9 mouse cellular contexts compared by ENCODE assay signal in genomic region chr19:46524152-46524544, GRCm38 (mm10). TPM values are rescaled to one million over a fixed set of nuclear protein-coding genes. Genes with fewer than 3 reads are reported as not detected.
DNase-seq lines count a peak whose midpoint lies in the region; ATAC-seq lines count a peak whose summit lies in the region.
"Had no signal": no experiment of that assay in that cellular context is flagged by ENCODE, and none has a peak within 500 bp of the region (broad histone marks: within the 10 kb centered on the region; RNA-seq: fewer than 3 reads in every experiment).

No protein-coding gene starts in this region.

- no peak for DNase-seq in heart, adult 8-10 months (ENCODE audit: low spot score)
- DNase-seq in R1 (ENCODE audit: low read depth, low spot score) = peak; percentile 45
- DNase-seq in midbrain, embryonic 11.5 days (ENCODE audit: low spot score, missing footprints) = no peak
- DNase-seq in frontal cortex, postnatal 25 days (ENCODE audit: low spot score in 2 of 2) = no peak
- DNase-seq in frontal cortex, postnatal 10 days (ENCODE audit: low spot score in 2 of 2) = no peak

- H3K27ac ChIP-seq in heart, embryonic 14.5 days (replicated peaks in 1 of 2; ENCODE audit: control insufficient read depth in 1 of 2, insufficient read depth in 1 of 2, low read depth in 2 of 2, low read length in 2 of 2) = peak overlapping the region; percentile 72 to 75
- peak overlapping the region; percentile 86 for H3K27ac ChIP-seq in hindbrain, embryonic 12.5 days
- peak overlapping the region; percentile 74 for H3K27ac ChIP-seq in midbrain, embryonic 11.5 days (ENCODE audit: low read depth, low read length)

- peak overlapping the region; percentile 64 for H3K4me2 ChIP-seq in heart, embryonic 14.5 days (ENCODE audit: low read length)
- H3K4me2 ChIP-seq in hindbrain, embryonic 12.5 days (replicated peaks) = peak overlapping the region; percentile 48
- peak overlapping the region; percentile 47 for H3K4me2 ChIP-seq in midbrain, embryonic 11.5 days

- no peaks in the 10 kb centered on the region for H3K36me3 ChIP-seq in heart, embryonic 14.5 days (ENCODE audit: control insufficient read depth, insufficient read depth, low read length)
- H3K36me3 ChIP-seq in hindbrain, embryonic 12.5 days = no peaks in the 10 kb centered on the region
- H3K36me3 ChIP-seq in midbrain, embryonic 11.5 days (ENCODE audit: control insufficient read depth, insufficient read depth, low read length) = no peaks in the 10 kb centered on the region
- H3K36me3 ChIP-seq: G1E had no signal

- ATAC-seq in heart, embryonic 14.5 days (ENCODE audit: insufficient number of reproducible peaks, insufficient read depth, low FRiP score, low read depth) = no peak
- no peak for ATAC-seq in hindbrain, embryonic 12.5 days (ENCODE audit: low FRiP score)
- peak; percentile 12 for ATAC-seq in midbrain, embryonic 11.5 days (ENCODE audit: low FRiP score)
- no peak for ATAC-seq in erythroid progenitor cell, adult 5-6 weeks (replicated peaks; ENCODE audit: low FRiP score, poor library complexity, severe bottlenecking)

- H3K4me3 ChIP-seq in heart, embryonic 14.5 days (ENCODE audit: control insufficient read depth in 1 of 2, insufficient read depth in 1 of 2, low read depth in 1 of 2, low read length in 2 of 2) = peak overlapping the region; percentile 16 to 34
- peak overlapping the region; percentile 18 for H3K4me3 ChIP-seq in hindbrain, embryonic 12.5 days
- peak overlapping the region; percentile 2; the same call in 1 of the 2 replicates for H3K4me3 ChIP-seq in midbrain, embryonic 11.5 days (ENCODE audit: low read depth, low read length)

- peaks cover 53 to 72% of the 10 kb centered on the region in 2 experiments for H3K4me1 ChIP-seq in heart, embryonic 14.5 days (ENCODE audit: control insufficient read depth in 2 of 2, insufficient read depth in 2 of 2, low read length in 2 of 2)
- peaks cover 69% of the 10 kb centered on the region for H3K4me1 ChIP-seq in hindbrain, embryonic 12.5 days
- H3K4me1 ChIP-seq in midbrain, embryonic 11.5 days (ENCODE audit: control insufficient read depth, insufficient read depth, low read length) = peaks cover 60% of the 10 kb centered on the region

- H3K9ac ChIP-seq in heart, embryonic 14.5 days (ENCODE audit: low read length) = peak overlapping the region; percentile 57
- peak overlapping the region; percentile 41 for H3K9ac ChIP-seq in hindbrain, embryonic 12.5 days
- peak overlapping the region; percentile 17; the same call in 1 of the 2 replicates for H3K9ac ChIP-seq in midbrain, embryonic 11.5 days (ENCODE audit: low read length)

- WGBS in heart, embryonic 14.5 days = 7% methylated on average over 6 of the region's 6 CpGs
- 6% methylated on average over 6 of the region's 6 CpGs for WGBS in hindbrain, embryonic 12.5 days
- 4% methylated on average over 6 of the region's 6 CpGs for WGBS in midbrain, embryonic 11.5 days

- no peaks in the 10 kb centered on the region for H3K27me3 ChIP-seq in heart, embryonic 14.5 days (ENCODE audit: control insufficient read depth, insufficient read depth, low read length)
- H3K27me3 ChIP-seq in hindbrain, embryonic 12.5 days = no peaks in the 10 kb centered on the region
- no peaks in the 10 kb centered on the region for H3K27me3 ChIP-seq in midbrain, embryonic 11.5 days (ENCODE audit: control insufficient read depth, insufficient read depth, low read length)

- H3K9me3 ChIP-seq in heart, embryonic 14.5 days (ENCODE audit: control insufficient read depth, low read length) = no peaks in the 10 kb centered on the region
- no peaks in the 10 kb centered on the region for H3K9me3 ChIP-seq in hindbrain, embryonic 12.5 days (replicated peaks)
- H3K9me3 ChIP-seq in midbrain, embryonic 11.5 days (ENCODE audit: control insufficient read depth, low read length) = no peaks in the 10 kb centered on the region
- H3K9me3 ChIP-seq: G1E had no signal

RNA-seq across cellular contexts. Expression of gene Trim8, which starts 22.6 kb away (rescaled TPM):
- polyA plus RNA-seq in heart, embryonic 14.5 days (2014; fragmentation: Nextera tagmentation; extraction: Ambion mirVana) = 23.4 TPM in 2 replicates
- 10 to 100 TPM; 31.5 to 38.8 (median 37.6) TPM for total RNA-seq in heart, adult 8-10 months (2022)
- polyA plus RNA-seq in hindbrain, embryonic 12.5 days (2016; fragmentation: Nextera tagmentation; extraction: Ambion mirVana) = 41.8 and 44.7 TPM in 2 replicates
- polyA plus RNA-seq in midbrain, embryonic 11.5 days (2014; fragmentation: Nextera tagmentation; extraction: Ambion mirVana) = 28.6 and 31.7 TPM in 2 replicates
- 4.2 and 9.4 TPM in 2 replicates for total RNA-seq in erythroid progenitor cell, adult 5-6 weeks (2015; ENCODE audit: low replicate concordance)
- total RNA-seq in erythroid progenitor cell, adult 5-6 weeks (2017; ENCODE audit: low replicate concordance) = 5.5 and 7.7 TPM in 2 replicates

RNA-seq across cellular contexts. Expression of gene Arl3, which starts 48.9 kb away (rescaled TPM):
- 54.4 and 72.5 TPM in 2 replicates for polyA plus RNA-seq in heart, embryonic 14.5 days (2014; fragmentation: Nextera tagmentation; extraction: Ambion mirVana)
- total RNA-seq in heart, adult 8-10 months (2022) = 10 to 100 TPM; 31.3 to 56.0 (median 43.5) TPM
- polyA plus RNA-seq in hindbrain, embryonic 12.5 days (2016; fragmentation: Nextera tagmentation; extraction: Ambion mirVana) = 190 and 196 TPM in 2 replicates
- polyA plus RNA-seq in midbrain, embryonic 11.5 days (2014; fragmentation: Nextera tagmentation; extraction: Ambion mirVana) = 155 and 160 TPM in 2 replicates
- total RNA-seq in erythroid progenitor cell, adult 5-6 weeks (2015; ENCODE audit: low replicate concordance) = 4.6 and 15.1 TPM in 2 replicates
- total RNA-seq in erythroid progenitor cell, adult 5-6 weeks (2017; ENCODE audit: low replicate concordance) = 6.7 and 24.4 TPM in 2 replicates

RNA-seq across cellular contexts. Expression of gene Sfxn2, which starts 49.0 kb away (rescaled TPM):
- 8.0 and 8.8 TPM in 2 replicates for polyA plus RNA-seq in heart, embryonic 14.5 days (2014; fragmentation: Nextera tagmentation; extraction: Ambion mirVana)
- 1 to 10 TPM; 2.2 to 4.9 (median 2.7) TPM for total RNA-seq in heart, adult 8-10 months (2022)
- polyA plus RNA-seq in hindbrain, embryonic 12.5 days (2016; fragmentation: Nextera tagmentation; extraction: Ambion mirVana) = 14.6 and 15.0 TPM in 2 replicates
- polyA plus RNA-seq in midbrain, embryonic 11.5 days (2014; fragmentation: Nextera tagmentation; extraction: Ambion mirVana) = 12.1 and 12.7 TPM in 2 replicates
- 0.72 and 19.3 TPM in 2 replicates for total RNA-seq in erythroid progenitor cell, adult 5-6 weeks (2015; ENCODE audit: low replicate concordance)
- 0.98 and 5.8 TPM in 2 replicates for total RNA-seq in erythroid progenitor cell, adult 5-6 weeks (2017; ENCODE audit: low replicate concordance)
